Mouse (Mus musculus): ENCODE data around the gene Olfr20. TPM values are rescaled to one million over a fixed set of nuclear protein-coding genes. Genes with fewer than 3 reads are reported as not detected.

Gene Olfr20
- polyA plus RNA-seq (2014; fragmentation: Illumina TruSeq; extraction: RNeasy Lipid Tissue Mini Kit (QIAGEN cat#74804); ENCODE audit: low read depth, low replicate concordance), result not detected

GRCm38 (mm10) chr11:73350483-73350882 lies at the start of gene Olfr20:
Olfr20 (plus strand) TSS chr11:73350783.

DNA sequence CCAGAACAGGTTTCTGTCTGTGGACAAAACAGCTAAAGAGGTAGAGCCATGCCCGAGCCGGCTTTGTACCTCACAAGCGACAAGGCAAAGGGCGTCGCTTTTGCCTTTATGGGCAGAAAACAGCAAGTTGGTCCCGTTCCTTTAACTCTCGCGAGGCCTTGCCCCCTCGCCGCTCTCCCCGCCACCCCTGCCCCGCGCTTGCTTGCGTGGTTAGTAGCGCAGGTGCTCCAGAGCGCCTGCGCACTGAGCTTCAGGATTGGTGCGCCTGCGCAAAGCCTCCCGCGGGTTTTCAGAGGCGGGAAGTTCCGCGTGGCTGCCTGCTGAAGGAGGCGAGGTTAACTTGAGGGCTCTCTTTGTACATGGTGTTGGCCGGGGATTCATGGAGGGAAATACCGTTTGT lies 21.1 kb upstream of the Olfr20 start, which contains the start of the genes Aspa, Gm49340 and Spata22:
Aspa (minus strand) TSS at position 155 of the 400 bp plus-strand sequence.
Gm49340 (plus strand) TSS at position 300 of the 400 bp plus-strand sequence.
Spata22 (plus strand) TSS at position 300 of the 400 bp plus-strand sequence.

GRCm38 (mm10) chr11:73370946-73371345 lies 20.4 kb downstream of the Olfr20 start, which contains the start of gene Olfr376:
Olfr376 (plus strand) TSS chr11:73371246.

GRCm38 (mm10) chr11:73399514-73399913 lies 48.9 kb downstream of the Olfr20 start, which contains the start of gene Olfr1:
Olfr1 (minus strand) TSS chr11:73399614.

Other genes with a start within 250 kb of the Olfr20 start
- gene Haspin, start 212.5 kb upstream of the Olfr20 start, polyA plus RNA-seq (2014; fragmentation: Illumina TruSeq; extraction: RNeasy Lipid Tissue Mini Kit (QIAGEN cat#74804); ENCODE audit: low read depth, low replicate concordance), result 0.21 TPM
- gene P2rx5, start 190.4 kb upstream of the Olfr20 start, polyA plus RNA-seq (2014; fragmentation: Illumina TruSeq; extraction: RNeasy Lipid Tissue Mini Kit (QIAGEN cat#74804); ENCODE audit: low read depth, low replicate concordance), result not detected
- 45.7 TPM for gene Emc6, start 173.7 kb upstream of the Olfr20 start, polyA plus RNA-seq (2014; fragmentation: Illumina TruSeq; extraction: RNeasy Lipid Tissue Mini Kit (QIAGEN cat#74804); ENCODE audit: low read depth, low replicate concordance)
- 9.5 TPM for gene Tax1bp3, start 173.7 kb upstream of the Olfr20 start, polyA plus RNA-seq (2014; fragmentation: Illumina TruSeq; extraction: RNeasy Lipid Tissue Mini Kit (QIAGEN cat#74804); ENCODE audit: low read depth, low replicate concordance)
- gene Ctns, start 151.7 kb upstream of the Olfr20 start, polyA plus RNA-seq (2014; fragmentation: Illumina TruSeq; extraction: RNeasy Lipid Tissue Mini Kit (QIAGEN cat#74804); ENCODE audit: low read depth, low replicate concordance), result 7.8 TPM
- 20.3 TPM for gene Shpk, start 151.3 kb upstream of the Olfr20 start, polyA plus RNA-seq (2014; fragmentation: Illumina TruSeq; extraction: RNeasy Lipid Tissue Mini Kit (QIAGEN cat#74804); ENCODE audit: low read depth, low replicate concordance)
- not detected for gene Trpv1, start 116.5 kb upstream of the Olfr20 start, polyA plus RNA-seq (2014; fragmentation: Illumina TruSeq; extraction: RNeasy Lipid Tissue Mini Kit (QIAGEN cat#74804); ENCODE audit: low read depth, low replicate concordance)
- gene Trpv3, start 83.4 kb upstream of the Olfr20 start, polyA plus RNA-seq (2014; fragmentation: Illumina TruSeq; extraction: RNeasy Lipid Tissue Mini Kit (QIAGEN cat#74804); ENCODE audit: low read depth, low replicate concordance), result not detected
- 63.7 TPM for gene Aspa, start 21.2 kb upstream of the Olfr20 start, polyA plus RNA-seq (2014; fragmentation: Illumina TruSeq; extraction: RNeasy Lipid Tissue Mini Kit (QIAGEN cat#74804); ENCODE audit: low read depth, low replicate concordance)
- gene Gm49340, start 21.0 kb upstream of the Olfr20 start, polyA plus RNA-seq (2014; fragmentation: Illumina TruSeq; extraction: RNeasy Lipid Tissue Mini Kit (QIAGEN cat#74804); ENCODE audit: low read depth, low replicate concordance), result 0.29 TPM
- 25.1 TPM for gene Spata22, start 21.0 kb upstream of the Olfr20 start, polyA plus RNA-seq (2014; fragmentation: Illumina TruSeq; extraction: RNeasy Lipid Tissue Mini Kit (QIAGEN cat#74804); ENCODE audit: low read depth, low replicate concordance)
- gene Olfr376, start 20.5 kb downstream of the Olfr20 start, polyA plus RNA-seq (2014; fragmentation: Illumina TruSeq; extraction: RNeasy Lipid Tissue Mini Kit (QIAGEN cat#74804); ENCODE audit: low read depth, low replicate concordance), result not detected
- not detected for gene Olfr1, start 48.8 kb downstream of the Olfr20 start, polyA plus RNA-seq (2014; fragmentation: Illumina TruSeq; extraction: RNeasy Lipid Tissue Mini Kit (QIAGEN cat#74804); ENCODE audit: low read depth, low replicate concordance)
- not detected for gene Olfr378, start 77.7 kb downstream of the Olfr20 start, polyA plus RNA-seq (2014; fragmentation: Illumina TruSeq; extraction: RNeasy Lipid Tissue Mini Kit (QIAGEN cat#74804); ENCODE audit: low read depth, low replicate concordance)
- gene Olfr380, start 106.7 kb downstream of the Olfr20 start, polyA plus RNA-seq (2014; fragmentation: Illumina TruSeq; extraction: RNeasy Lipid Tissue Mini Kit (QIAGEN cat#74804); ENCODE audit: low read depth, low replicate concordance), result not detected
- gene Olfr381, start 140.8 kb downstream of the Olfr20 start, polyA plus RNA-seq (2014; fragmentation: Illumina TruSeq; extraction: RNeasy Lipid Tissue Mini Kit (QIAGEN cat#74804); ENCODE audit: low read depth, low replicate concordance), result not detected
- gene Olfr382, start 166.4 kb downstream of the Olfr20 start, polyA plus RNA-seq (2014; fragmentation: Illumina TruSeq; extraction: RNeasy Lipid Tissue Mini Kit (QIAGEN cat#74804); ENCODE audit: low read depth, low replicate concordance), result not detected
- gene Olfr385, start 242.2 kb downstream of the Olfr20 start, polyA plus RNA-seq (2014; fragmentation: Illumina TruSeq; extraction: RNeasy Lipid Tissue Mini Kit (QIAGEN cat#74804); ENCODE audit: low read depth, low replicate concordance), result not detected
- not detected for gene Olfr384, start 247.8 kb downstream of the Olfr20 start, polyA plus RNA-seq (2014; fragmentation: Illumina TruSeq; extraction: RNeasy Lipid Tissue Mini Kit (QIAGEN cat#74804); ENCODE audit: low read depth, low replicate concordance)